Mouse (Mus musculus) urinary bladder, postnatal 4 days (tissue): Measurements from ENCODE around the gene Olfr639.
"Not testable (repeated sequence)": the region's sequence is repeated elsewhere in the genome, so short reads cannot be mapped to it uniquely, and the experiment has no call there.

Experiments
- DNase-seq, 2 experiments: peaks; one replicate each; pipeline ENCODE4 v3.0.0; 2021 to 2022; ENCODE audit warnings: low spot score in 2 of 2

Gene Olfr639

GRCm38 (mm10) chr7:104017203-104017602 lies at the start of gene Olfr639:
Gene Olfr639 (minus strand): TSS chr7:104017303.
- DNase-seq: no peak

DNA sequence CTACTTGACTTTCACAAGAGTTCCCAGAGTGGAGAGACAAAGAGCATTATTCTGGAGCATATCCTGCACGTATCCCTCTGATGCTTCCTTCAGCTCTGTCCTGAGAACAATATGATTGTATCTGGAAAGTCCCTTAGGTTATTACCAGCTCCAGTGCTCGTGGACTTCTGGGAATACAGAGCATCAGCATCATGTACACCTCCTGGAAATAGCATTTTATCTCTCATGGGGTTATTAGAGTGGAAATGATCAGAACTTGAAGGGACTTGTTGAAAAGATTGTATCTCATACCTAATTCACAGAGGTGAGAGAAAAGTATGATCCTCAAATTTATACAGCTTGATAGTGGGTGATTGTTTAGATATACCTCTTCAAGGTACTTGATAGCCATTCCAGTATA lies 44.2 kb upstream of the Olfr639 start, which contains the start of gene 4930516K23Rik:
Gene 4930516K23Rik, minus strand, starts transcription at position 101 of the 400 bp plus-strand sequence.
- no peak for DNase-seq

DNA sequence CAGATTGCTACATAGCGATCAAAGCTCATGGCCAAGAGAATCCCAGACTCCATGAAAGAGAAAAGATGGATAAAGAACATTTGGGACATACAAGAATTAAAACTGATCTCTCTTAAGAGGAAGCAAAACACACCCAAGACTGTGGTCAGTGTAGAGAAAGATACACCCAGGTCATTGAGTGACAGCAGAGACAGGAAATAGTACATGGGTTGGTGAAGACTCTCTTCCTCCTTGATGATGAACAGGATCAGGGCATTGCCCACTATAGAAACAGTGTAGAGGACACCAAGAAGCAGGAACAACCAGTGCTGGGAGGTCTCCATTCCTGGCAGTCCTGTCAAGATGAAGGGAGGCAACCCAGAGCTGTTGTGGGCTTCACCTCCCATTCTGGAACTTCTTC lies 42.1 kb upstream of the Olfr639 start:
- DNase-seq: no peak

- no peak for DNase-seq
Observed at GRCm38 (mm10) chr7:104052566-104052965, 35.5 kb upstream of the Olfr639 start, which contains the start of gene Olfr642. Gene Olfr642 (minus strand): TSS chr7:104052666.

GRCm38 (mm10) chr7:104050745-104051144 lies 33.6 kb upstream of the Olfr639 start:
- DNase-seq: no peak

DNA sequence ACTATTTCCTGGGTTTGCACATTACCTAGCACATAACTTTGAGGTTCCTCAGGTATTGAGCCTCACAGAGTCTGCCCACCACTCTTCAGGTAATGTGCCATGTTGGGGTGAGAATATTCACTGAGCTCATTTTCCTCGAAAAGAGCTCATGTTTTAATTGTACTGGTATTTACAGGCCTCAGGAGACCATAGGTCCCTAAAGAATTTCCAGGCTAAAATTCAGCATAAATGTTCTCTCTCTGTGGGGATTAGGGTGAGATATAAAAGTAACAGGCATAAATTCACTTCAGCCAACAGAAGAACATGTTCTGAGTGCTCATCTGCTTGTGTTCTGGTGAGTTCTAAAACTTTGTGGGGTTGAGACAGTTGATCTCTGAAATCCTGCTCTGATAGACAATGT lies 18.0 kb upstream of the Olfr639 start, which contains the start of gene Olfr641:
Gene Olfr641, plus strand, starts transcription at position 301 of the 400 bp plus-strand sequence.
- DNase-seq: no peak

DNA sequence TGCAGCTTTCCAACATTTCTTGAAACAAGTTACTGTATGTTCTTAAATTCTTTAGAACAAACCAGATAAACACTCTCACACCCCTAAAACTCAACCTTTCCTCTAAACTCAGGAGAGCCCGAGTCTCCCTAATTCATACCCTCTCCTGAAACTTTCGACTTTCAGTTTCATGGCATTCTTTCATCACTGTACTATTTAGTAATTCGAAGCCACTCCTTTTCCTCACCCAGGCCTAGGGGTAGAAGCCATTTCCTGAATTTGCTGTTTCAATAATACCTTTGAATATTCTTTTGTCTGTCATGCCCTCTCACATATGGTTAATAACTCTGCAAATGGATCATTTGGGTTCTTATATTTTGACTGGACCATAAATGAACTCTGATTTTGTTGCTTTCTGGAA lies 9.9 kb upstream of the Olfr639 start:
- DNase-seq: no peak

DNA sequence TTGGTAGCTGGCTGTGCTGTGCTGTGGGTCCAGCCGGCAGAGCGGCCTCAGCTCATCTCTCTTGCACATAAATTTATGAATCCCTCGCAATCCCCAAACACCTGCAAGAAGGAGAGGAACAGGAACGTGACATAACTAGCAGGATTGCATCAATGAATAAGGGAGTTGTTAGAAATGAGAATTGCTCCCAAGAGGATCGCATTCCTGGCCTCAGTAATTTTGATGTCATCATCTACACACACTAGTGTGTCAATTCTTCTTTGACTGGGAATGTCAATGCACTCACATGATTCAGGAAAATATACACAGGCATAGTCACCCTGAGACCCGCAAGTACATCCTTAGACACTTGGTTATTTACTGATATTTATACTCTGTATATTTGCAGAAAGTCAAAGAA lies 8.4 kb upstream of the Olfr639 start, which contains the start of gene Olfr640:
Gene Olfr640, minus strand, starts transcription at position 101 of the 400 bp plus-strand sequence.
- no peak for DNase-seq

DNA sequence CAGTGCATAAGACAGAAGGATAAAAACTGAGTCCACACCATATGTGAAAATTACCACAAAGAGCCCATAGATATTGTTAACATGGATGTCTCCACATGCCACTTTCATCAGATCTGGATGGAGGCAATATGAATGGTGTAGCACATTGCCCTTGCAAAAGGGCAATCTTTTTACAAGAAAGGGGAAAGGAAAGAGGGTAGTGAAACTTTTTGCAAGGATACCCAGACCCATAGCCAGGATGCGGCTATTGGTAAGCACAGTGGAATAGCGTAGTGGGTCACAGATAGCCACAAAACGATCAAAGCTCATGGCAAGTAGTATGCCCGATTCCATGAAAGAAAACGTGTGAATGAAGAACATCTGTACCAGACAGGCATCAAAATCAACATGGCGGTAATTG lies 4.5 kb upstream of the Olfr639 start:
- no peak for DNase-seq

GRCm38 (mm10) chr7:104018953-104019352 lies 1.9 kb upstream of the Olfr639 start:
- DNase-seq: no peak

GRCm38 (mm10) chr7:103999124-103999523 lies 18.0 kb downstream of the Olfr639 start:
- no peak for DNase-seq

DNA sequence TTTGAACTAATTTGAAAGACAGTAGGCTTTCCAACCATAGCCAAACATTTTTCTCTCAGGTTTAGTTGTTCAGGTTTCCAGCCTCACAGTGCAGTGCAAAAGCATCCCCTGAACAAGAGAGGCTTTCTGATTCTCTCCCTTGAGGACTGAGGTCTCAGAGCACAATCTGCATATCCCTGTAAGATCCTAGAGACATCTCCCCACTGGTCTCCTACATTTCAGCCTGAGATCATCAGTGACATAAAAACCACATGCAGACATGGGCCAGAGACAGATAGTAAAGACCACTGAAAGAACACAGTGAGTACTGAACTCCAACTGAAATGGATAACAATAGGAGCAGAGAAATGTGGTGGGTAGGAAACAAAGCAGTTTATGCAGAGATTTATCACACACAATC lies 18.7 kb downstream of the Olfr639 start, which contains the start of gene Olfr638:
Gene Olfr638, plus strand, starts transcription at position 301 of the 400 bp plus-strand sequence.
- no peak for DNase-seq

DNA sequence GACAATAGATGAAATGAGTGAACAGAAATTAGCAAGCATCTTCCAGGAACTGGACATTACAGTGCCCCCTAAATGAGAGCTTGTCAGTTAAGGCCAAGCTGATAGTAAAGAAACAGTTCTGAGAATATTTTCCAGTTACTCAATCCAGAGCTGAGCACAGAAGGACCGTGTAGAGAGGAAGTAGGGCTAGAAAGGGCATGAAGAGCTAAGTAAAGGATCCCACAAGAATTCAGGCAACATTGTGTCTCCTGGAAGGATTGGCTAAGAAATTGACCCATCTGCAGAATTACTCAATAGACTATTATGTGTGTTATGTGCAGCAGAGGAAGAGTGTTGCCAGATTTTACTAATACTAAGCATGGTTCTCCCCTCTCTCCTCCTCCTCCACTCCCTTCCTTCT lies 45.3 kb downstream of the Olfr639 start:
- DNase-seq: no peak

- DNase-seq: no peak
Observed at GRCm38 (mm10) chr7:103970852-103971251, 46.3 kb downstream of the Olfr639 start, which contains the start of gene Olfr635. Gene Olfr635 (plus strand): TSS chr7:103971152.

DNA sequence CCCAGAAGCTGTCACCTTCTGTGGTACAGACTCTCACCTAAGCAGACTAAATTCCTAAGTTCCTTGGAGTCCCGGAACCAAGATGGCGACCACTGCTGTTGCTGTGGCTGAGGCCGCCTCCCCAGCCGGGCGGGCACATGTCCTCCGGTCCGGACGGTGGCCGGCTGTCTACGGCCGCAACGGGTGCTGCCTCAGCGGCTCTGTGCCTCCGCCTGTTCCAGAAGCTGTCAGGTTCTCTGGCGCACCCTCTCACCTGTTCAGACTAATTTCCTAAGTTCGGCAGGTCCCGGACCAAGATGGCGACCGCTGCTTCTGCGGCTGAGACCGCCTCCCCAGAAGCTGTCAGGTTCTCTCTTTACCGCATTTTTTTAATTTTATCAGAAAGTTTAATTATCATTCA lies 50.2 kb downstream of the Olfr639 start:
- DNase-seq: not testable (repeated sequence)
